Mouse (Mus musculus): Measurements from ENCODE around the gene Nrap.

DNA sequence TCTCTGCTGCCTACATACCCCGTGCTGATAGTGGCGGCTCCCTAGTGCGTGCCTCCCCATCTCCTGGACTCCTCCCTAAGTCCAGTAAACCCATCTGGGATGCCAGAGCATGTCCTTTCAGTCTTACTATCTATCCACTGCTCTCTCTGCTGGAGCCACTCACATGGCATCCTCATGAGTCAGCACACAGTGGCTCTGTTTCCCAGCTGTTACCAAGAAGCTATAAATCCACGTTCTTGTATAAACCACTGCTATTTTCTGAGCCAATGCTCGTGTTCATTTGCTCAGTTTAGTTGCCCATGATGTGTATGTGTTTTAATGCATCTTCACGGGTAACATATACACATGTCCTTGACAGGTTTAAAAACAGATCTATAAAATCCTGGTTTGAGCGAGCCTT is 22.1 kb downstream of the Nrap start:
- TF ChIP-seq CTCF (conservative IDR thresholded peaks at IDR 0.05; ENCODE audit: low read length) = no peak
- no peak for TF ChIP-seq POU5F1 (IDR thresholded peaks at IDR 0.05; ENCODE audit: borderline replicate concordance, low read length)
- no peak for TF ChIP-seq NANOG (IDR thresholded peaks at IDR 0.05; ENCODE audit: borderline replicate concordance, low read length)

Data from E14TG2a.4 (cell line).